Mouse (Mus musculus) 3134 (cell line): Measurements from ENCODE around the gene Zfp663.
A peak's percentile ranks its signal among the peaks of the same experiment; 100 is the strongest.

Source experiments
- DNase-seq: peaks from one replicate; pipeline ENCODE4 v3.0.0-alpha.2; 2011; ENCODE audit warnings: low spot score; ENCODE audit not compliant: insufficient read length; ENCODE audit errors: extremely low read depth

Gene Zfp663

DNA sequence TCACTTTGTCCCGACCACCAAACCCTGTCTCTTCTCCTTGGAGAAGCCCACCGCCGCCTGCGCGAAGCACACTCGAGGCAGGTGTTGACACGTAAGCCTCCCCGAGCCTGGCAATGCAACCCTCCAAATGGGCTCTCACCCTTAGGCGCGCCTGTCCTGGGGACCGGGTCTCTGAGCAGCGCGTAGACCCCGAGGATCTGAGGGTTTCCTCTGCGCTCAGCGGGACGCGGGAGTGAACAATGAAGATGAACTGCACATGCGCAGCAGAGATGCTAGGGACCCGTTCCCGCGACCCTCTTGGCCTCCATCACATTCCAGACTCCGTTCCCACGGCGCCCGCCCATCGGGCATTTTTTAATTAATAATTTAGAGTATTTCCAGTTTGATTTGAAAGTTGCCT, at the start of gene Zfp663:
Zfp663 (minus strand) TSS at position 234 of the 400 bp plus-strand sequence.
- no peak for DNase-seq

DNA sequence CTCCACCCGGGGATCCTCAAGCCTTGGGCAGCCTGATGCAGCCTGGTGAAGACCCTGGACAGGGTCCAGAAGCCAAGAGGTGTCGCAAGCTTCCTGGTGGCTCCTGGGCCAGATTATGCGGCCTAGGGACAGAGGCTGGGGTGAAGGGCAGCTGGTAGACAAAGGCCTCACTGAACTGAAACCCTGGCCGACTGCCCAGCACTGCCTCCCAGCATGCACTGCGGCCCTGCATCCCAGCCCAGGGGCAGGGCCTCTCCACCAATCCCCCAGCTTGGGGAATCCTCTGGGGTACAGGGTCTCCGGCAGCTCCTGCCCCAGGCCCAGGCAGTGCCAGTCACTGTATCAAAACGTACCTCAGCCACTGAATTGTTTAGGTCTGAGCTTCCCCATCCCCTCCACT, 48.8 kb upstream of the Zfp663 start:
- DNase-seq = peak; percentile 55

- no peak for DNase-seq
Observed at GRCm38 (mm10) chr2:165415795-165416194, 47.3 kb upstream of the Zfp663 start.

DNA sequence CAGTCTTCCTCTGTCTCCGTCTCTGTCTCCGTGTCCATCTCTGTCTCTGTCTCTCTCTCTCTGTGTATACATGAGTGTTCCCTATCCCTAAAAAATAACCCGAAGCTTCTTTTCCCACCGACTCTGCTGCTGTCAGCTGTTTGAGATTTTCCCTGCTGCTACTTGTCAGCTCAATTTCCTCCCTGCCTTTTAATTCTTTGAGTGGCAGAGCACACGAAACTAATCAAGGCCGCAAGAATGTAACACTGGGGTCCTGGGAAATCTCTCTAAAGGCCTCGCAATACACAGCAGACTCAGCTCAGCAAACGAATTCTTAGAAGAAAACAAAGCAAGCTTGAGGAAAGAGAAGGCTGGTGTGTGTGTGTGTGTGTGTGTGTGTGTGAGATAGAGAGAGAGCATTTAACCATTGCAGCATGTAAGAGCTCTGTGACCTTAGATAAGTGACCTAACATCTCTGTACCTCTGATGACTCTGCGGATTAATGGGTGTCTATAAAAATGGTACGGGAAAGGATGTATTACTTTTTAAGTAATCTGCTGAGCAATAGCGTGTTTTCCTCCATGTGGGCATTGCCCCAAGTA, 46.7 kb upstream of the Zfp663 start:
- no peak for DNase-seq

GRCm38 (mm10) chr2:165414321-165414720, 45.8 kb upstream of the Zfp663 start:
- DNase-seq = no peak

GRCm38 (mm10) chr2:165413884-165414283, 45.4 kb upstream of the Zfp663 start:
- no peak for DNase-seq

- DNase-seq = peak; percentile 70
Observed at GRCm38 (mm10) chr2:165407700-165408301, 39.3 kb upstream of the Zfp663 start.

GRCm38 (mm10) chr2:165405351-165405750, 36.8 kb upstream of the Zfp663 start:
- DNase-seq = peak; percentile 77

DNA sequence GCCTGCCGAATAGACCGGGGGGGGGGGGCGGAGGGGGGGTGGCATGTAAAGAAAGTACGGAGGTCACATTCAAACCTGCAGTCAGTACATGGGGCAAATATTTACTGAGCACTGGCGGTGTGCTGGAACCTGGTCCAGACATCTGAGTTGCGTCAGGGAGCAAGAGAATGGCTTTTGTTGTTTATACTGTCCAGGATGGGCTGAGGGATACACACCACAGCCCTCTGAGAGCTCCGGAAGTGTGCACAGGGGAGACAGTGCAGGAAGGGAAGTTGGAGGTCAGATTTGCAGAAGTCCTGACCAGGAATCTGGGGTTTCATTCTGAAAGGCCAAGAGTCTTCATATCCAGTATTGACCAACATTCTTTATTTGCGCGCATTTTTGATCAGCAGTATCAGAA, 36.4 kb upstream of the Zfp663 start:
- DNase-seq = no peak

DNA sequence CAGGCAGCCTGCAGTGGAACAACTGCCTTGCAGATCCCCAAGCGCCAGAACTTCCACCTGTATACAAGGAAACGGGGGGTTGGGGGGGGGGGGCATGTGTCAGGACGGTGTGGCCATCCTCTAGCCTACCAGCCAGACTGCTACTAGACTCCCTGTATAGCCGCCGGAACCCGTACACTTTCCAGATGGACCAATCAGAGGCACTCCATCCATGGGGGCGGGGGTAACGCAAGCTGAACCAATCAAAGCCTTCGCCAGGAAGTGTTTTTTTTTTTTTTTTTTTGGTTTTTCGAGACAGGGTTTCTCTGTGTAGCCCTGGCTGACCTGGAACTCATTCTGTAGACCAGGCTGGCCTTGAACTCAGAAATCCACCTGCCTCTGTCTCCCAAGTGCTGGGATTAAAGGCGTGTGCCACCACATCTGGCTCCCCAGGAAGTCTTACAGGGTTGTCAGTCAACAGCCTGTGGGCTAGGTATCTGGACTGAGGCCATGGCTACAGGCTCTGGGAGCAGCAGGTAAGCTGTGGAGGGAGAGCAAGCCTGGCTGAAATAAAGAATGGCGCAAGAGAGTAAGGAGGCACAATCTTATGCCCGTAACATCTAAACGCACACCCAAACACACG, 29.7 kb upstream of the Zfp663 start:
- no peak for DNase-seq

DNA sequence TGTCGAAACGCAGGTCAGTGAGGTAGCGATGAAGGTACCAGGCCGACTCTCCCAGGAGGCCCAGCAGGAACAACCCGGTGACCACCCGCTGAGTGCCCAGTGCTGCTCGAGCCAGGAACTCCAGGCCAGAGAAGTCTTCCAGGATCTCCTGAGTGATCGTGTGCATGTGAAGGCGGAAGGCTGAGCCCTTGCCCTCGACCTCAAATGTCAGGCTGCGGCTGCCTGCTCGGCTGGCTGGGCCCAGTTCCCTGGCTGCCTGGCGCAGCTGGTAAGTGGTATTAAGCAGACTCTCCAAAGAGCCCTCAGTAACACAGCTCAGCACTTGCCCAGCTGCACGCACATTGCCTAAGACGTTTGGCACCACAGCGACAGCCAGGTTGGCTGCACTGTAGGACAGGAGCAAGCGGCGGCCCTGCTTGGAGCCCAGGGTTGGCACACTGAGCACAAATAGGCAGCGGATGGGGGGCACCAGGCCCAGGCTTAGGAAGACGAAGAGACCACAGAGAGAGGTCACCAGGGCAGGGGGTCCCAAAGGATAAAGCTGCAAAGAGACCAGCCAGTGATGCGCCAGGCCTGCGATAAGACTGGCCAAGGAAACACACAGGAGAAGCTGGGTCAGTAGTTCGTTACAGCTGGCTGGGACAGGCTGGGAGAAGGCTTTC, 29.1 kb upstream of the Zfp663 start:
- DNase-seq = no peak

DNA sequence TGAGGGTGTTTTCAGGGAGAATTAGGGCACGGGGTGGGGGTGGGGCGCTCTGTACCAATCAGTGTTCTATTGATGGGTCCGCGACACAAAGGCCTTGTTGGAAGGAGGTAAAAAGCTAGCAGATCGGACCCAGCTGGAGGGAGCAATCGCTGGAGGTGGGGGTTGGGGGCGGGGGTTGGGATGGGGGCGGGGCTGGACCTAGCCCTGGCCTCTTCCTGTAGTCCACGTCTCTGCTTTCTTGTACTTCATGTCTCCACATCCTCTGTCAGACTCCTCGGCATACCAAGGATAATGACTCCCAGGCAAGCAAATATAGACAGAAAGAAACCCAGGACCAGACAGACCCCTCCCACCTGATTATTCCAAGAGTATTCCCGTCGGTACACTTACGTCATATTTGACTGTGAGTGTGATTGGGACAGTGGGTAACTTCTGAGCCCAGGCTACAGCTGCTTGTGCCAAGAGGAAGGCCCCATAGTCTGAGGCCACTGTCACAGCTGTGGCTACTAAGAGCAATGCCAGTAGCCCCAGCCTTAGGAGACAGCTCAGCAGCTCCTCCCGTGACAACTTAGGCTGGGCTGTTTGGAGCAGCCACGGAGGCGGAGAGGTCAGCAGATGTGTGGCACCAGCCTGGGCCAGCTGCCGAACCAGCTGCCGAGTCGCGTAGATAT, 28.4 kb upstream of the Zfp663 start:
- DNase-seq = no peak

DNA sequence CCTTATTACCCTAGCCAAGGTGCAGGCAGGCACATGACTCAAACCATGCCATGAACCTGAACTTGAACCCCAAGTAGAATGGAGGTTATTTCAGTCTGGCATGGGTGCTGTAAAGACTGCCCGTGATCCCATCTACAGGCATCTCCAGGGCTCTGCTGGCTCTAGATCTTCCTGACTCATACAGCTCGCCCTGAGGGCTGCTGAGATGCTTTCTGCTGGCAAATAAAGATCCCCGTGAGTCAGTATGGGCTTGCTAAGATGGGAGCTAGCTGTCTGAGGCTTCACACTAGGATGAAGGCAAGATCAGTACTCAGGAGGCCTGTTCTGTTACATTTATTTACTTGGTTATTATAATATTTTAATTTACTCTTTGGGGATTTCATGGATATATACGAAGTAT, 23.6 kb upstream of the Zfp663 start:
- DNase-seq = peak; percentile 64

DNA sequence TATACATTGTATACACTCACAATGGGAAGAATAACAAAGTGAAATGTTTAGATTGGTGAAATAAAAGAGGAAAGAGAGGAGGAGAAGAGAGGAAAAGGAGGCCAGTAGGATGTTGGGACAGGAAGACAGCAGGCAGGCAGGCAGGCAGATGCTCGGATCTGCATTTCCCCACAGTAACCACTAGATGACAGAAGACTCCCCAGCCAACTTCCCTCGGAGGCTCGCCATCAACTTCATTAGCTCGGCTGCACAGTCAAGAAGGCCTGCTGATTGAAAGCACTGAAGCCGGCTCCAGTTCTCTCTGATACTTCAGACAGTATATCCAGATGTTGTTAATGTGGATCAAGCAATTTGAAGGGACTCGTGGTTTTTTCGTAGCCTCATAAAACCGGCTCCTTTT, 23.0 kb upstream of the Zfp663 start:
- no peak for DNase-seq

GRCm38 (mm10) chr2:165389299-165389952, 20.9 kb upstream of the Zfp663 start:
- DNase-seq = no peak

DNA sequence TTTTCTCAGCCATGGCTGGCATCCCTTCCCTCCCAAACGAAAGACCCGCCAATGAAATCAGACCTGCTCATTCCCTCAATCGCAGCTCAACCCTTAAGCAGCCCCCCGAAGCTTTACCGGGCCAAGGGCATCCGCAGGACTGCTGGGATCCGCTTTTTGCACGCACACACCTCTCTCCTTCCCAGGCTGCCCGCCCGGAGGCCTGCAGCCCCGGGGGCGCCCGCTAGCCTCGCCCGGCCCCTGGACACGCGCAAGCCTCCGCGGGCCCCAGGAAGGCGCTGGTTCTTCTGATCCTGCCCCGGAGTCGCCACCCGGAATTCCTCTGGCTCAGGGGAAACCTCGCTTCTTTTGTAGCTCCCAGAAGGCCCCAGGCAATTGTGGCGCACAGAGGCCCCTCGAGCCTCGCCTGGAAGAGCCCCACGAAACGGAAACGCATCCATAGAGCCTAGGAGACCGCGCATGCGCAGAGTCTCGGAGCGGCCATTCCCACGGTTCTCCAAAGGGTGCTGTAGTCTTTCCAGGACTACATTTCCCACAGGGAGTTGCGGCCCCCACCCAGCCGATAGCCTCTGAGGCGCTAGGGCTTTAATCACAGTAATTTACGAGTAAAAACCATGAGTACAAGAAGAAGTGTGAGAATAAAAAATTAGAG, 19.4 kb upstream of the Zfp663 start, which contains the start of gene Zfp334:
Zfp334 (minus strand) TSS at position 416 of the 652 bp plus-strand sequence.
- DNase-seq = peak; percentile 80

DNA sequence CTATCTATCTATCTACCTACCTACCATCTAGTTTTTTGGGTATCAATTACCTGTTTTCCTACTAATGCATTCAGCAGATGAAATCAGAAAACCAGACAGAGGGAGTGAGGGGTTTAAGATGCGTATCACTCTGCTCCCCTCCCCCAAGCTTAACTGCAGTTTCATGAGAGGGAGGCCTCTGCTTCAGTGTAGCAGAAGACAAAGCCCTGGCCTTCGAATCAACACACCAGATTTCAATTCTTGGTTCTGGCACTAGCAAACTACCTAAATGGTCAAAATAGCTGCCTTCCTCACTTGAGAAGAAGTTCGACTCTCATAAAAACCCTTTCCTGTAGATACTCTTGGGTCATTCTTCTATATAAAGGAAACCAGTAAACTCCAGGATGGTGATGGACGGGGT, 18.8 kb upstream of the Zfp663 start:
- DNase-seq = no peak

DNA sequence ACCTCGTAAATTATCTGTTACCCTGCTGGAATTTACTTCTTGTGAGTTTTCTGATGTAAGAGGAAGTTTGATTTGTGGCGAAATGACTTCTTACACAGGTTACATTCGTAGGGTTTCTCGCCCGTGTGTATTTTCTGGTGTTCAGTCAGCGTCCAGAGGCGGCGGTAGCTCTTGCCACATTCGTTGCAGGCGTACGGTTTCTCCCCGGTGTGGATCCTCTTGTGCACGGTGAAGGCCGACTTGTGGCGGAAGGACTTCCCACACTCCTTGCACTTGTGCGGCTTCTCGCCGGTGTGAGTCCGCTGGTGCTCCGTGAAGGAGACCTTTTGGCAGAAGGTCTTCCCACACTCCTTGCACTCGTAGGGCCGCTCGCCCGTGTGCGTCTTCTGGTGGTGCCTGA, 11.5 kb upstream of the Zfp663 start:
- no peak for DNase-seq

- DNase-seq = no peak
Observed at GRCm38 (mm10) chr2:165376001-165376400, 7.5 kb upstream of the Zfp663 start.

DNA sequence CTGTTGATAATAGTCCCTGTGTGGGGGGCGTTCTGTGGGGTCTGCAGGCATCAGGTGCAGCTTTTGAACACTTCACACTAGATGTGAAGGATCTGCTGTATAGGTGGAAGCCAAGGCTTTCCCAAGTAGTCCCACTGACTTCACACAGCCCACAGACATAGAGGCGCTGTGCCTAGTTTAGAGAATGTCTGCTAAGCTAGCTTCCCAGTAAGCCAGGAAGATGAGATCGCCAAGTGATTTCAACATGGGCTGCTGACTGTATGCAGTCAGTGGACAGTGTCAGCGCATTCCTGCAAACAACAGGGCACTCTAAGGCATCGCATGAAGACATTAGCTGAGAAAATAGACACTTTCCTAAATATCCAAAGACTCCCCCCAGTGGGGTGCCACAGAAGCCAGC, 6.9 kb upstream of the Zfp663 start:
- no peak for DNase-seq
